Mouse (Mus musculus) v-Abl transformed pro-B cells (cell line): ENCODE results near the gene Tshz2.

Experiments used
- in situ Hi-C, 2 experiments: fragments of 400-800 bp; cut with MboI; formaldehyde crosslinking; loops; one replicate each; pipeline ENCODE4 v1.15.1; 2025; ENCODE audit not compliant: unreplicated experiment in 2 of 2

The Tshz2 gene

DNA sequence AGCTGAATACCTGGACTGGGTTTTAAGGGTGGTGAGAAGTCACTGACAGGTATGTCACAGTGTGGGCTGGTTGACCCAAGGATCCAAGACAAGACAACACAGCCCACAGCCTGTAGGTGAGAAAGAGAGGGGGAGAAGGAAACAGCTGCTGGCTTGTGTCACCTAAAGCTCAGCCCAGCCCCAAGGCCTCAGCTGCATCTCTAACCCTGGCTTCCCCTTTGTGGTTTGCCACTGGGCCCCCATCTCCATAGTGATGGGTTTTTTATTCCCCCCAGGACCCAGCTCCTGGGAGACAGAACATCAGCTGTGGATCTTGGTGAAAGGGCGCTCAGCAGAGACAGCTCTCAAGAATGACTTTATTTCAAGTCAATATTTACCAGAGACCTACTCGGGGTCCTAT is 57.2 kb downstream of the Tshz2 start:
- in situ Hi-C loops, result no loop called here

DNA sequence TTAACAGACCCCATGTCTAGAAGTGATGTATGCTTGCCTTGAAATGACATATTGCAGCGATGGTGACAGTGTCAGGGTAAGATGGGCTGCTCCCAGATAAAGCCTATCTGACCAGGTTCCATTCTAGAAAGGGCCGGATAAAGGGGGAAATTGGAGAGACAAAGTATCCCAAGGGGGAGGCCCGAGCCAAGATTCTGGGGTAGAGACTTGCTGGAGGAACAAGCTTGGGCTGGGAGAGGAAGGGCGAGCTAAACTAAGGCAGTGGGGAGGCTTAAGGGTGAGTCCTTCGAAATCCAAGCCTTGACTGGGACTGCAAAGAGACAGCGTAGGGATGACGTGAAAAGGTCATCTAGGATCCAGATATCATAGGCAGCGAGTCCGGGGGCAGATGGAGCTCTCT is 61.7 kb downstream of the Tshz2 start:
- in situ Hi-C loops, result no loop called here

GRCm38 (mm10) chr2:169695025-169695424 is 62.2 kb downstream of the Tshz2 start:
- in situ Hi-C loops, result no loop called here

DNA sequence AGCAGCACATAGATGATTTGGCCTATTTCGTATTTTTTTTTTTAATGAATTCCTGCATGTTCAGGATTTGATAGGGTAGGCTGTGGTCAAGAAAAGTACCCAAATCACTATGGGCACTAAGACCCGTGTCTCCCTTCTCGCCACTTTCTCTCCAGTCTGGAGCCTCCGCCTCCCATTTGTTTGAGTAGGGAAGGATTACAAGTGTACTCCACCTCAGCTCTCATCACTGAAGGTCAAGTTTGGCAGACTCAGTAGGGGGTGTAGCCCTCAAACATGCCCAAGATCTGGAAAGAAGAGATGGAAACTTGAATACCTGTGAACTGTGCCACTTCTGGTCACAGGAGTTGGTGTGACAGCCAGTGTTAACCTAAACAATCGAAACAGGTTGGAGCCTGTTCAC is 66.3 kb downstream of the Tshz2 start:
- in situ Hi-C loops, result no loop called here

DNA sequence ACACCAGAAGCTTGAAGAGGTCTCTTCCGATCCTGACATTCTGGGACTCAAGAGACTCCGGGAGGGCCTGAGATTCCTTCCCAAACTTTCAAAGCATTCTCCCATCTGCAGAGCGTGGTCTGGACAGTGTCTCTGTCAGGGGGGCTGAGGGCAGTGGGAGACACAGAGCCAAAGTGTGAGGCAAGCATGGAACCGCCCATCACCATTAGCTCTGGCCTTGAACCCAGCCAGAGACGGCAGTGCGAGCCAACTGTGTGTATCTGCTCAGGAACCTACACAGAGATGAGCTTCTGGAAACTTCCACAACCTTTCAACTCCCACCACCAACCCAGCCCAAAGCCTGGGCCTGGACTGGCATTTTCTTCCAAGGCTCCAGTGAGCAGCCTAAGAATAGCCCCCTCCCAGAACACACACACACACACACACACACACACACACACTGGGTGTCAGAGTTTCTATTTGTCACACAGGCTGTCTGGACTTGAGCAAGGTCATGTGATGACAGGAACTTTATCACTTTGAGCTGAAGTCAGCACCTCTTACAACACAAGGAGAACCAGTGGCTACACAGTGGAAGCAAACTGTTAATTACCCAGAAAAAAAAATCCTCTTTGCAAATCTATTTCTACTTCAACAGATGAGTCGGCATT is 67.2 kb downstream of the Tshz2 start:
- in situ Hi-C loops, result no loop called here

DNA sequence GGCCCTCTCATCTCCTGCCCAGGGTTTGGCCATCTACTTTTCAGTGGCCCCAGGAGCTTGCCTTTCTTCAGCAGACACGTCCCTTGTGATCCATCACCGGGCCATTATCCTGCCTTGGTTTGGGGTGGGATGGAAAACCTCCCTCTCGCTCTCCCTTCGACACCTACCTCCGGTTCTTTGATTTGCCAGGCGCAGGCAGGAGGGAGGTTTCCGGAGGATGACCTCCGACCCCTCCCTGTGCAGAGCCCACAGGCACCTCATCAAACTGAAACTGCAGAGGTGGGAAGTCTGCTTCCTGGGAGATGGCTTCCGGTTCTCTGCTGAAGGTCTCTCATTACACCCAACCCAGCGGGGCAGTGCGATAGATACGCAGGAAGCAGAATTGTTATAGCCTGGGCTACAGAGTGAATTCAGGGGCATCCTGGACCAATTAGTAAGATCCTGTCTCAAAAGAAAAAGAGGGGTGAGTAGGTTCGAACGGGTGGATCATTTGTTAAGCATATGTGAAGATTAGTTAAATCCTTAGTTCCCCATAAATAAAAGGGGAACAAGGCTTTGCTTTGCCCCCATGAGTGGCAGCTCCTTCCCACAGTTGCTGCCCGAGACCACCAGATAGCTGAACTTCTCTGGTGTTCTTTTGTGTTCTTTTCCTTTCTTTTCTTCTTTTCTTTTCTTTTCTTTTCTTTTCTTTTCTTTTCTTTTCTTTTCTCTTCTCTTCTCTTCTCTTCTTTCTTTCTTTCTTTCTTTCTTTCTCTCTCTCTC is 70.1 kb downstream of the Tshz2 start:
- in situ Hi-C loops, result no loop called here

- in situ Hi-C loops, result no loop called here
Observed at GRCm38 (mm10) chr2:169721793-169722326, 89.0 kb downstream of the Tshz2 start.

DNA sequence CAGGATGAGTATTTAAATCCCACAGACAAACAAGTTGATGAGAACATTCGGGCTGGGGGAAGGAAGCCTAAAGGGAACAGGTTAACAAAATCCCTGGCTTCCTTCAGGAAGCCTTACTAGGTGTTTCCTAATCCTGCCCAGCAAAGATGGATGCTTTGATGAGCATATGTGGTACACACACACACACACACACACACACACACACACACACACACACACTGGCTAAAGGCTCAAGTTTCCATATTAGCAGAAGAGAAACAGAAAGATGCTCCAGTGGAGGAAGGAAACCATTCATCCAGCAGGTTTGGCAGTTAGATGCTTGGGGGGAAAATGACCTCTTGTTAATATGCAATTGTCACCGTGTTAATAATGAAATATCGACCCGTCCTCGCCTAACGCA is 89.5 kb downstream of the Tshz2 start:
- in situ Hi-C loops, result no loop called here

DNA sequence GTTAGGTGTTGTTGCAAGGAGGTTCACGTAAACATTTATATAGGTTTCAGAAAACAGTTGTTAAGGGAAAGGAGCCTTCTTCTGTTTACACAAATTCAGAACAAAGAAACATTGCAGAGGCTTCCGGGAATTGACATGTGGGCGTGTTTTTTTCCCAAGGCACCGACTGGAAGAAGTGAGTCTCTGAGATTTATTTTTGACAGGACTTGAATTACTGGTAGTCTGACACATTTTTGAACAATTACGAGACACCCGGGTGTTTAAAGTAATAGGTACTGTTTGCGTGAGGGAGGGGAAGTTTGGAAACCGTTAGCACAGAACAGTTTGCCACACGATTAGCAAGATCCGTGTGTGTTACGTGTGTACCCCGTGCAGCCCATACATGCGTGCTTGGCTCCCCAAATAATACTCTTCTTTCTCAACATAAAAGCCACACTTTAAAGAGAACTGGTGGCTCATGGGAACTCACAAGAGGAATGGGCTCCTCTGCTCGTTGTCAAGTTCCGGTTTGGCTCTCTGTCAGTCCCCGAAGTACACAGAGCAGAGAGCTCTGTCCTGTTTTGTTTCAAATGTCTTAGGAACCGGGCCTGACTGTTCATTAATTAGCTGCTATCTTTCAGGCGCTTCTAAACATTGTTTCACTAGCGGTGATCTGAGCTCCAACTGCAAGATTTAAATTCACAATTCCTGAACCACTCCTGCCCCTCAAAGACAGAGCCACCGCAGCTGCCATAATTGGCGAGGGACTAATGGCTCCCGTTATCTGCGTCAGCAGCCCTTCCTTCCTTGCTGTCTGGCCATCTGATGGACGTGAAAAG is 91.0 kb downstream of the Tshz2 start:
- in situ Hi-C loops, result no loop called here

DNA sequence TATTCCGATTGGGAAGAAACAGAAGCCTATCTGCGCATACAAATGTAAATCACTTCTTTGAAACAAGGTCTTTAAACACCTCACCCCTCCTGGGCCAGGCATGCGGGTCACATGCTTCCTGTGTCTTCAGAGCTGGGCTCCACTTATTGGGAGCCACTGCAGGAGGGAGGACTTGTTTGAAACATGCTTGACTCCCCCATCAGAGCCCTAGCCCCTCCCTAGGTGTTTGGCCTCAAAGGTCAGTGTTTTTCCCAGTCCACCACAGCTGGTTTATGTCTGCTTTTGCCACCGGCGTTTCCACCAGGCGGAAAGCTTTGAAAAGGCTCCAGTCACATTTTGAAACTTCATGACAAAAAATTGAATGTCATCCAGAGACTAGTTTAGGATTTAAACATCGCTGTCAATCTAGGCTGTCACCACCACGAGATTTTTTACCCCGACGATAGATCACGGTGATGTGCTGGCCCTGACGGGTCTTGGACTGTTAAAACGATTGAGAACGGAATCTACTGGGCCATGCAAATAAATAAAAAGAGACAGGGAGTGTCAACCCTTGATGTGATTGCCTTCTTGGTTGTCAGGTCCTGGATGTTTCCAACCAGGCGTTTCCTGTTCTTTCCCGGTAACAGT is 96.0 kb downstream of the Tshz2 start:
- in situ Hi-C loops, result no loop called here

DNA sequence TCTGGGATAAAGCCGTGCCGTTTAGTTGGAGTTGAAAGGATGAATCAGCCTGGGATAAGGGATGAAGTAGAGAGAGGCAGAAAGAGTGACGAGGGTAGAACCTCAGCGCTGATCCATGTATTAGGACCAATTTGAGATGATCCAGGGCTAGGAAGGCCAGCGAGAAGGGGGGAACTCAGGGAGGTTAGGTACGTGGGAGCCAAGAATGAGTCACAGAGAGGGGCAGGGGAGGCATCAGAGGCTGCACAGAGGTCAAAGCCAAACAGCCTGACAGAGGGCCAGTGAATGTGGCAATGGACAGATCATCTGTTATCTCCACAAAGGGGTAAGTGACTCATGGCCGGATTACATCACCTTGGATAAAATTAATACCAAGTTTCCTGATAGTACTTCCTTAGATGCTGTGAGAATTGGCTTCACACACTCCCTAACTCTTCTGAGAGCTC is 97.8 kb downstream of the Tshz2 start:
- in situ Hi-C loops, result no loop called here

GRCm38 (mm10) chr2:169734053-169734452 is 101.2 kb downstream of the Tshz2 start:
- in situ Hi-C loops, result no loop called here

- in situ Hi-C loops, result no loop called here
Observed at GRCm38 (mm10) chr2:169735475-169736406, 102.9 kb downstream of the Tshz2 start.

GRCm38 (mm10) chr2:169740996-169741395 is 108.2 kb downstream of the Tshz2 start:
- in situ Hi-C loops, result no loop called here

DNA sequence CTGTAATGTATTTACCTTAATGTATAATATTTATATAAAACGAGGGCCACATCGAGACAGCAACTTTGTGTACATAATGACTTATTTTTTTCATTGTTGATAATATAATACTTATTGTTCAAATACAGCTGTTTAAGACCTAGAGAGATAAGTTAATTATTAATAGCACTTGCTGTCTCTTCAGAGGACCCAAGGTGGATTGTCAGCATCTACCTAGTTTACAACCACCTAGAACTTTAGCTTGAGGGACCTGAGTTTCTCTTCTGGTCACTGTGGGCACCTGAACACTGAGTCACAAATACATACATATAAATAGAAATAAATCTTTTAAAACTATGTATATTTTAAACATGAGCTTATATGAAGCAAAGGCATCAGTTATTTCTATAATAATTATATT is 110.0 kb downstream of the Tshz2 start:
- in situ Hi-C loops, result no loop called here

GRCm38 (mm10) chr2:169743294-169743693 is 110.5 kb downstream of the Tshz2 start:
- in situ Hi-C loops, result no loop called here

- in situ Hi-C loops, result no loop called here
Observed at GRCm38 (mm10) chr2:169743910-169744309, 111.1 kb downstream of the Tshz2 start.

- in situ Hi-C loops, result no loop called here
Observed at GRCm38 (mm10) chr2:169747114-169747642, 114.4 kb downstream of the Tshz2 start.

DNA sequence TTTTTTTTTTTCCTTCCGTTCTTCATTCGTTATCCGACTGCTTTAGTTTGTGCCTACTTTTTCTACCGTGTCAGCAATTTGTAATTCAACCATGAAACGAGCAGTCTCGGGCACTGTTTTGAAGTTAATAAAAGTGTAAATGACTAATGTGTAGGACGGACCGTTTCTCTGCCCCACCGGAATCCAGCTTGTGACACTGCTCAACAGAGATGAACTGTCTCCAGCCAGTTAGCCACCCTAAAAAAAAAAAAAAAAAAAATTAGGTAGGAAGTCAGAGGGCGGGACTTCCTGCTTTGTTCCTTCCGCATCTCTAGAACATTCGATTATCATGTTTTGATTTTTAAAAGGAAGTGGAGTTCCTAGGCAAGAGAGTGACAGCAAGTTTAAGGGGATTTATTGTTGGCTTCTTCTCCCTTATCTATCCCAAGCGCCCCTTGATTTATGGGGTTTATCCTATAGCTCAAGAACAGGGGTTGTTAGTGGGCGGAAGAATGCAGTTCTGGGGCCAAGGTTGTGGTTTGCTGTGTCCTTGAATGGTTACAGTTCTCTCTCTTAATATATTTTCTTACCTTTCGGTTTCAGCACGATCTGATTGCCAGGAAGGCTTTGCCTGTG is 116.6 kb downstream of the Tshz2 start:
- in situ Hi-C loops, result no loop called here
